Mouse (Mus musculus) spleen, adult 18-20 months (tissue): Measurements from ENCODE around the gene Dnah6.

Experiments
- DNase-seq, 2 experiments: peaks; one replicate each; pipeline ENCODE4 v3.0.0; 2022; ENCODE audit warnings: mixed read lengths in 2 of 2

Gene Dnah6

DNA sequence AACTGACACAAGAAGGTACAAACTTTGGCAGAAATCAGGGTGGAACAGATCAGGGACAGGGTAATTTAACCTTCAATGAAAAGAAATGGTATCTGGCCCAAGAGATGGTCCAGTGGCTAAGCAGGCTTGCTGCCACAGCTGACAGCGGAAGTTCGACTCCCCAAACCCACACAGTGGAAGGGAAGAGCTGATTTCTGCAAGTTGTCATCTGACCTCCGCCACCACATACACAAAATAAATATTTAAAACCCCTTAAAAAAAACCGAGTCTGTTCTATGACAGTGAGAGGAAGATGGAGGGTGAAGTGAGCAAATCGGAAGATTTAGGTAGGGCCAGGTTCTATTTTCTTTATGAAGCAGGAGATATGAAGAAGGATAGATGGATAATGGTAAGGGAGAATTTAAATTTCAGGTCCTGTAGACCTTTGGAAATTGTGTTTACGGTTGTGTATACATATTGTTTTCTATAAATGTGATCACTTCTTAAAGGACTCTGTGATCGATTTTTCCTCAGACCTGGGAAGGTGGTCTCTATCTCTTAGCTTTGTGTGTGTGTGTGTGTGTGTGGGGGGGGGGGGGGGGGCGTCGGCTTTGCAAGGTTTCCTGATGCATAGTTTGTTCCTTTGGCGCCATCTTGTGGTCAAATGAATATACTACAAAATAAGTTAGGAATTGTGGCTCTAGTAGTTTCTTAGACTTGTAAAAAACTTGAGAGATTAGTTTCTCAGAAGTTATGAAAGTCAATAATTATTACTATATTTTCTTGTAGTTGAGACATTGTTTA is 6.1 kb upstream of the Dnah6 start:
- DNase-seq = no peak

DNA sequence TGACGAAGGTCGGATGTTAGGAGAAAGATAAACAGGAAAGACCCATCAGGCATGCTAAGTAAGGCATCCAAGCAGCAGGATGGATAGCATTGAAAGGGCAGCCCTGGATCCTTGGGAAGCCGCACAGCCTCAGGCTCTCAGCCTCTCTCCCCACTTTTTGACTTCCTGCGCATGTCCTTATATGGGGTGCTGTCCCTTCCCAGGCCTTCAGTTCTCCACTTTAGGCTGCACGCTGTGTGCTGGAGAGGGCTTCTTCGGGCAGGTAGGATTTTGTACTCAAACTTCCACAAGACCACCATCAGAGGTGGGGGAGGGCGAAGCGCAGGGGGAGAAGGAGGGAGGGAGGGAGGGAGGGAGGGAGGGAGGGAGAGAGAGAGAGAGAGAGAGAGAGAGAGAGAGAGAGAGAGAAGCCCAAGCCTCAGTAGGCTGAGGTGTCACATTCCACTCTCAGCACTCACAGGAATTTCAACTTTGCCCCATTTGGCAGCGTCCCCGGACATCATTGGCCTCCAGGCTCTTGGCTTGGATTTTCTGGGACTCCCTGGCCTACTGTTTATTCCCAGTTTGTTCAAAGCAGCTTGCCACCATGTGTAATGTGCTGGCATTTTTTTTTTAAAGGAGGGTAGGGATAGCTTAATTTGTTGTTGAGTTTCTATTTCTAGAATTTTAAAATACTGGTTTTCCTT is 1.5 kb upstream of the Dnah6 start:
- DNase-seq = no peak

DNA sequence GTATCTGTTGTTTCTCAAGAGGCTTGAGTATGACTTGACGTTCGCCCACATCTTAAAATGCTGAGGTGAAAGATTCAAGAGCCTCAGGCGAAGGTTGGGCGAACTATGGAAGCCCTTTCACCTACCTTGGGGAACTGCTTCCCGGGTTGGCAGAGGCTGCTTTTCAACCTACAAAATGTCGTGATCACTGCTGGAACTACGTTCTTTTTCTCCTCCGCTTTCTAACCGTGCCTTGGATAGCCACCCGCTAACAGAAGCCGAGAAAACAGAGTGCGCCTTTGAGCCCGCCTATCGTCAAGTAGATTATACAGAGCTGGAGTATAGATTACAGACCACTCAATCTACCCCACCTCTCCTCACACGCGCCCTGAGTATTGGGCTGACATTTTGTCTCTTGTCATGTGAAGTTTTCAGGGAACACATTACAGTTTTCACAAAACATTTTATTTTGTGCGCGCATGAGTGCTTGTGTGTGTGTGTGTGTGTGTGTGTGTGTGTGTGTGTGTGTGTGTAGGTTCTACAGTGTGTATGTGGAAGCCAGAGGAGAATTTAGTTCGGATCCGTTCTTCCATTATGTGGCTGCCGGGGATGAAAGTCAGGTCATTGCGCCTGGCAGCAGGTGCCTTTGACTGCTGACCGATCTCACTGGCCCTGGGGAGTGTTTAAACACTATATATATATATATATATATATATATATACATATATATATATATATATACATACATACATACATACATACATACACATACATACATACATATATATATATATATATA is 696 bp upstream of the Dnah6 start:
- no peak for DNase-seq

DNA sequence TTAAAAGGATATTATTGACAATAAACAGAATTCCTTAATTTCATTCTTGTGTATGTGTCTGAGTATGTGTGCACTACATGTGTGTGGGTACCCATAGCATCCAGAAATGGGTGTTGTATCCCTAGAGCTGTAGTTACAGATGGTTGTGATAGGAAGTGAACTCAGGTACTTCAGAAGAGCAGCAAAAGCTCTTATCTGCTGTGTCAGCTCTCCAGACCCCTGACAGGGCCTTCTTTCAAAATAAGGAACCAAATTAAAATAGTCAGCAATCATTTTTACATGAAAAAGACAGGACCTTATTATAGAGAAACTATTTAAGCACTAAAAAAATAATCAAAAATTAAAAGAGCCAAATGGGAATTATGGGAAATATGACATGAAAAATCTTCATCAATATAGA is 9.8 kb downstream of the Dnah6 start:
- no peak for DNase-seq

DNA sequence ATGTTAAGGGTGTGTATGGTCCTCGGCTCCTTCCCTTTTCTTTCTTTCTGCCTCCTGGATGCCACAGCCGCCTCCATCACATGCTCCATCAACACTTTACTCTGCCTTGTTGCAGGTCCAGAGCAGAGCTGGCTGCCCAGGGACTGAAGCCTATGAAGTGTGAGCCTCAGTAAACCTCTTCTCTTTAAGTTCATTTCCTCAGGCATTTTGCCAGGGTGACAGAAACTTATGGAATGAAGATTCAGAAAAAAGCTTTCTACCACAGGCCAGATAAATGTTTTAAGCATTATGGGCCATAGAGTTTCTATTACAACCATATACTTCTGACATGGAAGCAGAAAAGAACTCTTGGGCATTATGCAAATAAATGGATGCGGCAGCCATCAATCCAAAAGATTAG is 10.4 kb downstream of the Dnah6 start:
- DNase-seq = no peak

DNA sequence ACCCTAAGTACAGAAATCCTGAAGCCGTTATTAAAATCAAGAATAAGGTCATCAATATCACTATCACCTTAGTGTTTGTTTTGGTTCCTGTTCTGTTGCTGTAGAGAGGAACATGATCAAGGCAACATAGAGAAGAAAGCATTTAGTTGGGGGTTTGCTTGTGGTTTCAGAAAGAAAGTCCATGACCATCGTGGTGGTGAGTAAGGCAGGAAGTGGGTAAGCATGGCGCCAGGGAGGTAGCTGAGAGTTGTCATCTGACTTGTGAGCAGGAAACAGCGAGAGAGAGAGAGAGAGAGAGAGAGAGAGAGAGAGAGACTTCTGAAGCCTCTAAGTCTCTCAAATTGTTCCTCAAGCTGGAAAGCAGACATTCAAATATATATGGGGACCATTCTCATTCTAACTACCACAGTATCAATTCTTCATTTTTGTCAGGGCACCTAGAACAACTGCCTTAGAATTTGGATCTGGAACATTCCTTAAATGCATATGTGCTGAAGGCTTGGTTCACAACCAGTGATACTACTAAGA is 10.9 kb downstream of the Dnah6 start:
- peak; percentile 19 to 45 for DNase-seq

DNA sequence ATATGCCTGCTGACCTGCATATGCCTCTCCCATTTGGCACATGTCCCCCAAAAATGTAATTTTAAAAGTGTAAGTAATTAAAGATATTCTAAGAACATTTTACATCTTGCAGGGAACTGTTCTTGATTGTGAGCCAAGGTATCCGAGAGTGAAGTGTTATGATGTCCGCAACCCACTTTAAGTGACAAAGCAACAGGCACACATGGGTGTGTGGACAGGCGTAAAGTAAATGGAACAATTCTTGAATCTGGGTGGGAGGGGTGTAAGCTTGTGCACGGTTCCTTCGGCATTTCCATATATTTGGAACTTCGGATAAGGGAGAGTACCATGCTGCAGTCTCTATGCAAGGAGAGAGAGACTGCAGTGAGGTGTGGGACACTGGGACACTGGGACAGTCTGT is 11.9 kb downstream of the Dnah6 start:
- no peak for DNase-seq

DNA sequence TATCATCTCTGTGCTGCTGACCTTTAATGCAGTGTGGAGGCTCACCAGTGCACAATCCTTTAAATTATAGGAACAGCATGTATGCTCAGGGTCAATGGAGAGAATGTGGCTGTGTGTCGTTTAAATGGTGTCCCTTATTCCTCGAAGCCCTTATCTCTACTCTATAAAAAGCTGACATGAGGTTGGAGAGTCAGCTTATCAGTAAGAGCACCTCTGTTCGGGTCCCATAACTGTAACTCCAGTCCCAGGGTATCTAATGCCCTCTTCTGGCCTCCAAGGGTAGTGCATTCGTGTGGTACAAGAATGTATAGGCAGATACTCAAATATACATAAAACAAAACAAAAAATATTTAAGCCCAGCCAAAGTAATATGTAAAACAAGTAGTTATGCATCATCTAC is 16.5 kb downstream of the Dnah6 start:
- DNase-seq = no peak

DNA sequence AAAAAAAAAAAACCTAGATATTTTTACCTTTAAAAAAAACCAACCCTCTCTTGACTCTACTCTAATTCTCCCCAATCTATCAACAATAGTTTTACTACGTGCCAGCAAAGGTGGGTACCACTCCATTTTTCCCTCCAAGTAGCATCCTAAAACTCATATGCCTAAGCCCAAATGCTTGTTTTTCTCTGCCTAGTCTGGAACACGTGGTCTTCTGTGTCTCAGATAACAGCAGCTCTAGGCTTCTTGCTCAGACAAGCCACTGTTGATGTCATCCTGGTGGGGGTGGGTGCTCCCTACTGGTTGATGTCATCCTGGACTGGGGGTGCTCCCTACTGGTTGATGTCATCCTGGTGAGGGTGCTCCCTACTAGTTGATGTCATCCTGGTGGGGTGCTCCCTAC is 17.7 kb downstream of the Dnah6 start:
- no peak for DNase-seq

DNA sequence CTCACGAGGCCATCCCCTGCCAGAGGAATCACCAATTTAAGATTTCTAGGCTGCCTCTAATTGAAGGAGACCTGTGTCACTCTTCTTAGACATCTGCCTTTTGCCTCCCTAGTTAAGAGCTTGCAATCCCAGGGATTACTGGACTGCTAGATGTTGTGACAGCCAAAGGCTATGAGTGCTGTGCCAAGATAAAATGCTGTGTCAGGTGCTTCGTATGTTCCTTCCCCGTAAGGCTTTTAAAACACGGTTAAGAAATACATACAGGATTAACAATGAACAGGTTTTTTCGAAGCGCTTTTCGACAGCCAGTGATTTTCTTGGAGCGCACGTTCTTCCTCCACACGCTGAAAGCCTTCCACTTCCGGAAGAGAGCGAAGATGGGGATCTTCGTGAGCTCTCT is 26.2 kb downstream of the Dnah6 start:
- DNase-seq = no peak

DNA sequence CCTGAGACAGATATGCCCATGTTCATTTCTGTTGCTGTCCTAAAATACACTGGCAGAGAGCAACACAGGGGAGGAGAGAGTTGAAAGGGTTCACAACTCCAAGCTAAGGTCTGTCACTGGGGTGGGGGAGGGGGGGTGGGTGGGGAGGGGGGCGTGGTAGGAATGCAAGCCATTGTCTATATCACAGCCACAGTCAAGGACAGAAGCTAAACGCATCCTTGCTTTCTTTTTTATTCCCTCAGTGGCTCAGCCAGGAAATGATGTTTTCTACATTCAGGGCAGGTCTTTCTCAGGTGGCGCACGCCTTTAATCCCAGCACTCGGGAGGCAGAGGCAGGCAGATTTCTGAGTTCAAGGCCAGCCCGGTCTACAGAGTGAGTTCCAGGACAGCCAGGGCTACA is 30.7 kb downstream of the Dnah6 start:
- no peak for DNase-seq

DNA sequence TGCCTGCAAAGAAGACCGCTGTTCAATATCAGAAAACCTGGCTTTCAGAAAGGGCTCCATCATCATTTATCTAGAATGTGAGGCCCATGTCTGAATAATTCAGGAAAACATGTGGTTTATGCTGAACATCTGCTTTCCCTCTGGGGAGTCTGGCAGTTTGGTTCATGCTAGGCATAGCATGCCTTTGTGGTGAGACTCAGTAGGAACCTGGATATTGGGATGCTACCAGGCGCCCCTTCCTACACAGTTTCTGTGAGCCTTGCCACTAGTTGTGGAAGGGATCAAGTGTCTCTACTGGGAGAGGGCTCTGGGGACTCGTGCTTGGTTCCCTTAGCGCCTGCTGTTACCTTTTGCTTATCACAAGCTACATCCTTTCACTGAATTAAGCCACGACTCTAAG is 37.2 kb downstream of the Dnah6 start:
- DNase-seq = no peak

DNA sequence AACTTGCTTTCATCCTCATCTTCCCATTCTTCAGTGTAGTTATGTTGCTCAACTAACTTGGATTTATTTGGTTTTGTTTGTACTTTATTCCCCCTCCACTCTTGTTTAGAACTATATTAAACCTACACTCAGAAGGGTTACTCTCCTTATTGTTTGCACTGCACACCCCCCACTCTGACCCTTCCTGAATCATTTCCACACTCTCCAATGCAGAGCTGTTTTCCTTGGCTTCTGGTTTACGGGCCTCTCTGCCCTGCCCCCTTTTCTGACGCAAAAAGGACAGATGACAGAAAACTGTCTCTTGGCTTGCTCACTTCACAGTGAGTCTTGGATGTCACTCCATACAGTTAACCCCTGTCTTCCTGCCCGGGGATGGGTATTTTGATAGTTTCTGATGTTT is 38.5 kb downstream of the Dnah6 start:
- no peak for DNase-seq

DNA sequence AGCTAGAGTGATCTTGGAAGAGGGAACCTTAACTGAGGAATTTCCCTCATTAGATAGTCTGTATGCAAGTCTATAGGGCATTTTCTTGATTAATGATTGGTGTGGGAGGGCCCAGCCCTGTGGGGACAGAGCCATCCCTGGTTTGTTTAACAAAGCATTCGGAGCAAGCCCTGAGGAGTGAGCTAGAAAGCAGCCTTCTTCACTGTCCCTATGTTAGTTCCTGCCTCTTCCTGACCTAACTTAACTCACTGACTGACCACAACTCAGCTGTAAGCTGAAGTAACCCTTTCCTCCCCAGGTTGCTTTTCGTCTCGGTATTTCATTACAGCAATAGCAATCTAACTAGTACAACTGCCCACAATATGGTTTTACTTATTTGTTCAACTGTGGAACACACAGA is 39.0 kb downstream of the Dnah6 start:
- DNase-seq = no peak

DNA sequence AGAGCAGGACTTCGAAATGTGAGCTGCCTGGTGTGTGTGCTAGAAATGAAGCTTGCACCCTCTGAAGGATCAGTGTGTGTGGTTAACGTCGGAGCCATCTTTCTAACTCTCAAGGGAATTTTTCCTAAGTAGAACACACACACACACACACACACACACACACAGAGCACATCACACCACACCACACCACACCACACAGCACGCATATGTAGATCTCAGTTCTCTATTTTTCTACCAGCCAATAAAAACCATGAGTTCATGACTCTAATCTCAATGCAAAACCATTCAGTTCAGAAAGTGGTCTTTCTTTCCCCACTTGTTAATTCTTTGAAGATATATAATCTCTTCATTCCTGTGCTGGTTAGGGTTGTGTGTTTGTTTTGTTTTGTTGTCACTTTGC is 39.4 kb downstream of the Dnah6 start:
- no peak for DNase-seq

DNA sequence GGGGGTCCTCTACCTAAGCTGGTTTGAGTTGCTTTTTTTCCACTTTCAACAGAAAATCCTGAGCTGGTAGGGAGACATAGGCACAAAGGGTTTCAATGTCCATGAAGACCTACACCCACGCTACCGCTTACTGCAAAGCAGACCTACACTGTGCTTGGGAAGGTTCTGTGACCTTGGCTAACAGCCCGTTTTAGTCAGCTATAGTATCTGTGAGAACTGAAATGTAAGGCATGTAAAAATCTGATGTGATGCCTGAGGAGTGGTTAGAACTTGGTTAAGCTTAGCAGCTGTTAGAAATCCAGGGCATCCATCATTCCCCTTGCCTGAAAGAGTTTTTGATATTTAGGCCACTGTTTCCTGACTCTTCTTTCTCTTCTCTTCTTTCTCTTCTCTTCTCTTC is 46.3 kb downstream of the Dnah6 start:
- DNase-seq = no peak

DNA sequence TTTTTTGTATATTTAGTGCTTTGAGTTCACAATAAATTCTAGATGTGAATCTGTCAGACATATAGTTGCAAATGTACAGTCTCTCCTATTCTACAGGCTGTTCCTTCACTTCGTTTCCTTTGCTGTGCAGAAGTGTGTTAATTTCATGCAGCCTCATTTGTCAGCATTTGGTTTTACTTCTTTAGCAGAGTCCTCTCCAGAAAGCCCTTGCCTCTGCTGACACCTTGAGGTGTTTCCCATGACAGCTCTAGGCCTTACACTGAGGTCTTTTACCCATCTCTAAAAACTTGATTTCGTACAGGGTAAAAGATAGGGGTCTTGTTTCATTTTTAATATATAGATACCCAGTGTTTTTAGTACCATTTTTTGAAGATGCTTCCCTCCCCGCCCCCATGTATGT is 54.2 kb downstream of the Dnah6 start:
- DNase-seq = no peak

DNA sequence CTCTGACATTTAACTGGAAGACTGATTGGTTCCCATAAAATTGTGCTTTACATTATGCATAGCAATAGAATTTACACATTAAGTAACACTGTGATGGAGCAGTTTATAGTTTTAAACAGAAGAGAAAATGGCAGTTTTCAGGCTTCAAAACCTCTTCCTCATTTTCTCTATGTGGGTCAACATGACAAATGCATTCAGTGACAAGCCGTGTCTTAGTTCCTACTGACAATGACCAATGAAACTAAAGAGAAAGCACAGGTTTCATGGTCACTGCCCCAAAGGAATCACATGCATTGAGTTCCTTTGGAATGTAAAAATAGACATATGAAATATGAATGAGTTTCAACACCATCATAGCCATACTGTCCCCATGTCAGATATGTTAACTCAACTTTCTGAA is 58.5 kb downstream of the Dnah6 start:
- DNase-seq = no peak

DNA sequence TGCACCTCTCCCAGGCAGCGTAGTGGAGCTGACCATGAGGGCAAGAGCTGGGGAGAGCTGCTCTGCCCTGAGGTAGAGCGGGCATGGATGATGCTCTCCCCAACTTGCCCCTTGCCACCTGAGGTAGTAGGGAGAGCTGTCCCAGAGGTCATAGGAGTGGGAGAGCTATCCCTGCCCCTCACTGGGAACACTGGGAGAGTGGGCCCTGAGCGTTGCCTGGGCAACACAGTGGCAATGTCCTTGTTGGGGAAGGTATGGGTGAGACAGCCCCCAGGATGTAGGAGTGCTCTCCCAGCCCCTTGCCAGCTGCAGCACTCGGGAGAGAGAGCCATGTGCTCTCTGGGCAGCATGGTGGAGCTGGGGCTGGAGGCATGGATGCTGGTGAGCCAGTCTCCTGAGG is 60.1 kb downstream of the Dnah6 start:
- DNase-seq = no peak

DNA sequence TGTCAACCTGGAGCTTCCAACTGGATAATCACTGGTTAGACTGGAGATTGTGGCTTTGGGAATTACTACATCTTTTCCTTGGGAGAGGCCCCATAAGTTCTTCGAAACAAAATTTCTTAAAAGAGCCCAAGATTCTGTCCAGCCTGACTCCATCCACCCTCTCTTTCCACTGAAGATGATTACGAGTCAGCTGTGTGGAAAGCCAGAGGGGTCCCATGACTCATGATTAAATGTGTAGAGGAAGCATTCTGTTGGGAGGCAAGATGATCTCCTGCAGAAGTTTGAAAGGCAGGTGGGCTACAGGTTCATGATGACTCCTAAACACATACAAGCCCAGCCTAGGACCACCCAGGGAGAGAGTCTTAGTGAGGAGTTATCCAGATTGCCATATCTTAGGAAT is 66.0 kb downstream of the Dnah6 start:
- DNase-seq = no peak

DNA sequence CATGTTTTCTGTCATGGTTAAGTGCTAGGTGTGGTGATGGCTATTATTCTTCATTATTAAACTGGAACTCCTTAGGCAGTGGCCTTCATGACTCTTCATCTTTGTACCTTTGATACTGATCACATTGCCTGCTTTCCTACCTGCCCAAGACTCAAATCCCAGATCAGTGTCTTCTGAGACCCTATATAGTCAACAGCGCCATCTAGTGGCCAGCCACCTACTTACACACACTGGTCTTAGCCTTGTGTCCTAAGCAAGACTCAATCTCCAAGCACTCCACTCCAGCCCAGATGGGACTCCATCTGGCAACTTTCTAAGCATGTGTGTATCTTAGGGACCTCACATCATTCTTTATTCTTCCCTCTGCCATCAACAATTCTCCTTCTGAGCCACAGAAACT is 67.8 kb downstream of the Dnah6 start:
- DNase-seq = peak; percentile 30 to 74

DNA sequence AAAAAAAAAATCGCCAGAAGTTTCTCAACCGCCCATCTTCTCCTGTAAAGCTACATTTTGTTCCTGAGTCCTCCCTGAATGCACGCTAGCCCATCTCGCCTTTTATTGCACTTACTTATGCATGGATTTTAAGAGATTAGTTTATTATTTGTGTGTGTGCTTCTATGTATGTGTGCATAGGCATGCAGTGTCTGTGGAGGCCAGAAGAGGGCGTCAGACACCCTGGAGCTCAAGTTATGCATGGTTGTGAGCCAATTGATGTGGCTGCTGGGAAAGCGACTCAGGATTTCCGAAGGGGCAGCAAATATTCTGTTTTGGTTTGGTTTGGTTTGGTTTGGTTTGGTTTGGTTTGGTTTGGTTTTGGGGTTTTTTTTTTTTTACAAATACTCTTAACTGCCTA is 78.0 kb downstream of the Dnah6 start:
- no peak for DNase-seq

DNA sequence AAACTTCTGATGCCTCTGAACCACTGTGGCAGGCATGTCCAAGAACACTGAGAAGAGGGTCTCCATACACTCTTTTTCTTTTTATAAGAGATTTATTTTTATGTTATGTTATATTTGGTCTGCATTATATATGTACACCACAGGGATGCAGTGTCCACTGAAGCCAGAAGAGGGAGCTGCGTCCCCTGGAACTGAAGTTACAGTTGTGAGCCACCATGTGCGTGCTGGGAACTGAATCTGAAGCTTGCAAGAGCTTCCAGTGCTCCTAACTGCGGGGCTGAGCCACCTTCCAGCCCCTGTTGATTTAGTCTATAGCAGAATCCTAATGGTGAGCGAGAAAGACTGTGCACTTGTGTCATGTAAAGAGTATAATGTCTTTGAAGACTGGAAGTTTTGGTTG is 78.7 kb downstream of the Dnah6 start:
- no peak for DNase-seq

DNA sequence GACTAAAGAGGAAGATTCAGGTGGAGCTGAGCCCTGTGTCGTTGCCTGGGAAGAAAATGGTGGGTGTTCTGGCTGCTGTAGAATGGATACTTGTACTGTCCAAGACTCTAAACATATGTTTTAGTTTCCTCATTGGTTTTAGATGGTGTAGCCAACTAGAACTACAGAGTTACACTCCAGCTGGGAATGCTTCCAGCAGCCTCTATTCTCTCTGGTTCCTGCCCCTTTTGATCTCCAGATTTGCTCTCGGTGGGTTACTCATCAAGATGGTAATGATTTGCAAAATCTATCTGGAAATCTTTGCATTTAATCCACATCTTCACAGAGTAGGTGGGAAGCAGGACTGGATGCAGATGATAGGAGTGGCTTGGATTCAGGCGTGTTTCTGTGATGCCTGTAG is 80.6 kb downstream of the Dnah6 start:
- no peak for DNase-seq
